Mouse (Mus musculus) heart, postnatal 25 days (tissue): ENCODE data around the gene Acpp. TPM values are rescaled to one million over a fixed set of nuclear protein-coding genes. Genes with fewer than 3 reads are reported as not detected.

Experiments used
- DNase-seq: peaks from one replicate; pipeline ENCODE4 v3.0.0; 2022; ENCODE audit warnings: low spot score
- intact Hi-C: fragments of 180-260 bp; cut with DNase I; formaldehyde crosslinking; loops from one replicate; pipeline ENCODE4 v1.15.1; 2025
- total RNA-seq, 2 experiments: library from RNA; stranded (reverse); gene quantifications; 2 replicates each; pipeline ENCODE4 v1.2.3; 2021

The Acpp gene
- total RNA-seq, 2 experiments from 2014 or later: not detected

- DNase-seq: no peak
These were observed 32.0 kb downstream of the Acpp start for GRCm38 (mm10) chr9:104305333-104306111.

GRCm38 (mm10) chr9:104304800-104305199 lies 32.7 kb downstream of the Acpp start:
- DNase-seq: no peak
- intact Hi-C loops: no loop called here

More at GRCm38 (mm10) chr9:104305333-104306111, 32.0 kb downstream of the Acpp start:
- intact Hi-C loops: loop anchor here (1.0 to 2.0 kb wide), 2 partner anchors 28 to 101 kb away; no protein-coding TSS in a partner anchor

- intact Hi-C loops: no loop called here
- no peak for DNase-seq
These were observed 33.2 kb downstream of the Acpp start for GRCm38 (mm10) chr9:104304376-104304775.

- intact Hi-C loops: no loop called here
These were observed 37.0 kb downstream of the Acpp start for GRCm38 (mm10) chr9:104300569-104300968.

GRCm38 (mm10) chr9:104297041-104297440 lies 40.5 kb downstream of the Acpp start:
- DNase-seq: no peak
- intact Hi-C loops: no loop called here

More at GRCm38 (mm10) chr9:104300569-104300968, 37.0 kb downstream of the Acpp start:
- no peak for DNase-seq

GRCm38 (mm10) chr9:104284934-104285333 lies 52.6 kb downstream of the Acpp start:
- intact Hi-C loops: no loop called here

GRCm38 (mm10) chr9:104282536-104282935 lies 55.0 kb downstream of the Acpp start:
- DNase-seq: no peak
- intact Hi-C loops: no loop called here

More at GRCm38 (mm10) chr9:104284934-104285333, 52.6 kb downstream of the Acpp start:
- no peak for DNase-seq

- intact Hi-C loops: no loop called here
- DNase-seq: no peak
These were observed 55.8 kb downstream of the Acpp start for GRCm38 (mm10) chr9:104281737-104282136.

GRCm38 (mm10) chr9:104280725-104281495 lies 56.6 kb downstream of the Acpp start:
- intact Hi-C loops: no loop called here
- no peak for DNase-seq

GRCm38 (mm10) chr9:104277528-104278162 lies 59.9 kb downstream of the Acpp start:
- no peak for DNase-seq
- intact Hi-C loops: loop anchor here (1.0 to 10.0 kb wide), 3 partner anchors 29 to 1107 kb away; no protein-coding TSS in a partner anchor

- DNase-seq: no peak
- intact Hi-C loops: loop anchor here (10.0 kb wide), 1 partner anchor 1110 kb away; no protein-coding TSS in a partner anchor
These were observed 62.3 kb downstream of the Acpp start for GRCm38 (mm10) chr9:104275084-104275785.

- intact Hi-C loops: loop anchor here (10.0 kb wide), 1 partner anchor 1113 kb away; no protein-coding TSS in a partner anchor
These were observed 65.5 kb downstream of the Acpp start for GRCm38 (mm10) chr9:104272057-104272456.

GRCm38 (mm10) chr9:104271642-104272041 lies 65.9 kb downstream of the Acpp start:
- intact Hi-C loops: loop anchor here (10.0 kb wide), 1 partner anchor 1113 kb away; no protein-coding TSS in a partner anchor
- no peak for DNase-seq

More at GRCm38 (mm10) chr9:104272057-104272456, 65.5 kb downstream of the Acpp start:
- no peak for DNase-seq

GRCm38 (mm10) chr9:104269944-104270343 lies 67.6 kb downstream of the Acpp start:
- no peak for DNase-seq
- intact Hi-C loops: loop anchor here (10.0 kb wide), 1 partner anchor 1115 kb away; no protein-coding TSS in a partner anchor

- DNase-seq: no peak
- intact Hi-C loops: no loop called here
These were observed 68.1 kb downstream of the Acpp start for GRCm38 (mm10) chr9:104269349-104269871.

GRCm38 (mm10) chr9:104264567-104264966 lies 73.0 kb downstream of the Acpp start:
- no peak for DNase-seq
- intact Hi-C loops: no loop called here

- intact Hi-C loops: no loop called here
- peak; percentile 98 for DNase-seq
These were observed 74.7 kb downstream of the Acpp start, which contains the start of gene Dnajc13 for GRCm38 (mm10) chr9:104262823-104263352. Gene Dnajc13, minus strand, starts transcription at chr9:104262930.

GRCm38 (mm10) chr9:104262016-104262762 lies 75.4 kb downstream of the Acpp start:
- no peak for DNase-seq
- intact Hi-C loops: no loop called here
